Mouse (Mus musculus) midbrain, postnatal 0 days (tissue): ENCODE results near the gene Casp6. TPM values are rescaled to one million over a fixed set of nuclear protein-coding genes. Genes with fewer than 3 reads are reported as not detected.

Source experiments
- ATAC-seq: fragments of 200-750 bp; cut with Nextera tagmentation; 2 replicates; pipeline ENCODE4 v1.8.0; 2017; ENCODE audit warnings: moderate number of reproducible peaks, mild to moderate bottlenecking, moderate TSS enrichment, moderate library complexity; ENCODE audit not compliant: low FRiP score
- DNase-seq: peaks from one replicate; pipeline ENCODE4 v3.0.0-alpha.2; 2015; ENCODE audit warnings: low spot score
- H3K27ac ChIP-seq: fragments of 300-500 bp; sonication (generic); 2 replicates; pipeline ENCODE4 v1.5.1; 2014; ENCODE audit warnings: low read depth, mild to moderate bottlenecking, low read length, mixed read lengths
- H3K27me3 ChIP-seq: fragments of 300-500 bp; sonication (generic); 2 replicates; pipeline ENCODE4 v1.6.1; 2014; ENCODE audit warnings: low read length, control low read depth, mixed read lengths; ENCODE audit not compliant: insufficient read depth
- H3K36me3 ChIP-seq: fragments of 300-500 bp; sonication (generic); 2 replicates; pipeline ENCODE4 v1.6.1; 2014; ENCODE audit warnings: low read length, control low read depth, mixed read lengths; ENCODE audit not compliant: insufficient read depth
- H3K4me1 ChIP-seq: fragments of 300-500 bp; sonication (generic); 2 replicates; pipeline ENCODE4 v1.6.1; 2014; ENCODE audit warnings: mild to moderate bottlenecking, control low read depth, antibody characterized with exemption, low read length, mixed read lengths; ENCODE audit not compliant: insufficient read depth
- H3K4me2 ChIP-seq: fragments of 300-500 bp; sonication (generic); 2 replicates; pipeline ENCODE4 v1.6.1; 2014; ENCODE audit warnings: low read depth, mild to moderate bottlenecking, low read length, mixed read lengths; ENCODE audit not compliant: poor library complexity, severe bottlenecking
- H3K4me3 ChIP-seq: fragments of 300-500 bp; sonication (generic); 2 replicates; pipeline ENCODE4 v1.5.1; 2014; ENCODE audit warnings: low read depth, mild to moderate bottlenecking, low read length, moderate library complexity
- H3K9ac ChIP-seq: fragments of 300-500 bp; sonication (generic); replicated peaks from 2 replicates; pipeline ENCODE4 v1.6.1; 2014; ENCODE audit warnings: mild to moderate bottlenecking, low read length, moderate library complexity, mixed read lengths; ENCODE audit not compliant: poor library complexity, severe bottlenecking
- H3K9me3 ChIP-seq: fragments of 300-500 bp; sonication (generic); 2 replicates; pipeline ENCODE4 v1.6.1; 2016; ENCODE audit warnings: low read length, control low read depth
- CTCF ChIP-seq: IDR thresholded peaks from 2 replicates; pipeline ENCODE4 v1.5.1; 2016; ENCODE audit warnings: antibody characterized with exemption, mild to moderate bottlenecking
- WGBS: fragments of 180-500 bp; shearing (Covaris S2); extraction: QIAGEN DNeasy Blood & Tissue Kit; methylation state at CpG from one replicate; pipeline ENCODE4 v1.1.7; 2014; 5-methylcytosine and 5-hydroxymethylcytosine counted together
- polyA plus RNA-seq: library from polyadenylated mRNA; unstranded; fragments of >200 nt; fragmentation: Nextera tagmentation; extraction: Ambion mirVana; gene quantifications from 2 replicates; pipeline ENCODE4 v1.2.1, GENCODE M21; 2015
- total RNA-seq: library from RNA; depleted of rRNA; stranded (reverse); fragments of >200 nt; gene quantifications from 2 replicates; pipeline ENCODE4 v1.2.3, GENCODE M21; 2014; rRNA removed

The Casp6 gene
- total and polyA plus RNA-seq, 2 experiments from 2014 or later = 7.0 to 13.4 TPM

GRCm38 (mm10) chr3:129962533-129962932 is 61.3 kb downstream of the Casp6 start:
- no peak for DNase-seq
- no peak for ATAC-seq
- WGBS = 74% methylated on average over 8 of the region's 8 CpGs
- no peak for TF ChIP-seq CTCF
- Histone ChIP-seq H3K36me3 (no peaks in the 10 kb centered on the region), H3K9ac (no peak overlapping the region), H3K4me2 (no peak overlapping the region), H3K4me1 (no peaks in the 10 kb centered on the region), H3K4me3 (no peak overlapping the region), H3K27me3 (no peaks in the 10 kb centered on the region), H3K9me3 (no peaks in the 10 kb centered on the region), H3K27ac (no peak overlapping the region)

Other genes with a start within 250 kb of the Casp6 start
- gene Egf, start 146.1 kb upstream of the Casp6 start, total RNA-seq = 1.3 and 2.3 TPM in 2 replicates
- gene Egf, start 146.1 kb upstream of the Casp6 start, polyA plus RNA-seq = 0.94 and 1.2 TPM in 2 replicates
- gene Lrit3, start 97.4 kb upstream of the Casp6 start, total RNA-seq = not detected in 2 replicates
- gene Lrit3, start 97.4 kb upstream of the Casp6 start, polyA plus RNA-seq = not detected in 2 replicates
- 1.1 and 1.2 TPM in 2 replicates for gene Rrh, start 78.8 kb upstream of the Casp6 start, total RNA-seq
- gene Rrh, start 78.8 kb upstream of the Casp6 start, polyA plus RNA-seq = 0.36 TPM in 1 of 2 replicates, not detected in the other
- gene Gar1, start 70.0 kb upstream of the Casp6 start, total RNA-seq = 1.9 and 2.1 TPM in 2 replicates
- gene Gar1, start 70.0 kb upstream of the Casp6 start, polyA plus RNA-seq = 27.3 and 32.6 TPM in 2 replicates
- gene Cfi, start 65.5 kb upstream of the Casp6 start, total RNA-seq = 1.2 TPM in 1 of 2 replicates, not detected in the other
- gene Cfi, start 65.5 kb upstream of the Casp6 start, polyA plus RNA-seq = 0.33 and 0.42 TPM in 2 replicates
- 22.1 and 45.9 TPM in 2 replicates for gene Pla2g12a, start 22.8 kb upstream of the Casp6 start, total RNA-seq
- 55.4 and 55.6 TPM in 2 replicates for gene Pla2g12a, start 22.8 kb upstream of the Casp6 start, polyA plus RNA-seq
- gene Mcub, start 68.8 kb downstream of the Casp6 start, total RNA-seq = 6.0 and 6.7 TPM in 2 replicates
- 6.4 and 6.9 TPM in 2 replicates for gene Mcub, start 68.8 kb downstream of the Casp6 start, polyA plus RNA-seq
- 39.7 and 43.2 TPM in 2 replicates for gene Sec24b, start 160.1 kb downstream of the Casp6 start, total RNA-seq
- gene Sec24b, start 160.1 kb downstream of the Casp6 start, polyA plus RNA-seq = 27.3 and 29.1 TPM in 2 replicates
- 28.0 and 40.4 TPM in 2 replicates for gene Col25a1, start 230.1 kb downstream of the Casp6 start, total RNA-seq
- 8.6 and 10.6 TPM in 2 replicates for gene Col25a1, start 230.1 kb downstream of the Casp6 start, polyA plus RNA-seq